Mouse (Mus musculus): ENCODE data around the gene Mthfd2l. TPM values are rescaled to one million over a fixed set of nuclear protein-coding genes. Genes with fewer than 3 reads are reported as not detected.

Gene Mthfd2l
- total and polyA plus RNA-seq, 3 experiments, result 8.7 to 9.8 (median 9.1) TPM

DNA sequence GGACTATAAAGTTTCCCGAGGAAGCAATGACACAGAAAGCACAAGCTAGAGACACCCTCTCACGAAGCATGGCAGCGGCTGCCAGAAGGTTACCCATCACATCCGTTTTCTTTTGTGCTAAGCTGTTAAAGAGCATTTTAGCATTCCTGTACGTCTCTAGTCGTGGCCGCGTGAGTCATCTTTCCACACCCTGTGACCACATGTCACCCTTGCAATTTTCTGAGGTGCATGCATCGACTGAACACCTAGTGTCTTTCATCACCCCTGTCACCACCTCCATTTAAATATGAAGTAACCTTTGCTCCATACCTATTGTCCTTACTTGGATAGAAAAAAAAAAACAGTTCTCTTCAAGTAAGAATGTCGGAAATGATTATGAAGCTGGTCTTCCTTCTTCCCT is 84.3 kb downstream of the Mthfd2l start:
- Histone ChIP-seq H3K79me2 (replicated peaks; ENCODE audit: control insufficient read depth, insufficient read depth, low read length) (no peaks in the 10 kb centered on the region), H3K4me3 (no peak overlapping the region), H3K27ac (no peak overlapping the region), H3K36me3 (ENCODE audit: control insufficient read depth, insufficient read depth, low read length) (no peaks in the 10 kb centered on the region), H3K27me3 (ENCODE audit: control insufficient read depth, insufficient read depth, low read length) (no peaks in the 10 kb centered on the region), H3K4me1 (ENCODE audit: control insufficient read depth, insufficient read depth, low read length) (no peaks in the 10 kb centered on the region), H3K9ac (ENCODE audit: low read depth, low read length) (no peak overlapping the region)
- no peak for DNase-seq
- WGBS, result 64% methylated on average over 10 of the region's 10 CpGs
- TF ChIP-seq EP300 (IDR thresholded peaks at IDR 0.05; ENCODE audit: insufficient read depth, low read depth, low read length), result no peak
- TF ChIP-seq CTCF (IDR thresholded peaks at IDR 0.05), result no peak
- no peak for TF ChIP-seq POLR2A (IDR thresholded peaks at IDR 0.05; ENCODE audit: insufficient read depth, low read depth, low read length)
- intact Hi-C loops (cut with DNase I), result no loop called here

DNA sequence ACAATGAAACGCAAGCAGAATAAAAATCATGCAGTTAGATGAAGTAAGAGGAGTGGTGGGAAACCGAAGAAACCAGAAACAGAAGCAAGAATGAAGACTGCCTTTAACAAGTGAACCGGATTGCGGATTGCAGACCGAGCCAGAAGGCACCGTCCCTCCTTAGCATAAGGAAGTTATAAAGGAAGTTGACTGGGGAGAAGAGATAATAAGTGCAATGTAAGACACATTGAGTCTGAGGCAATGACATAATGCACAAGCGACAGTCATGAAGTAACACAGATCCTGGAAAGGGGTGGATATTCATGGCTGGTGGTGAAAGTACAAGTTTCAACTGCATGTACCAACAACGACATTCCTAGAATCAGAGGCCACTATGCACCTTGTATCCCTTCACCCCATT is 92.2 kb downstream of the Mthfd2l start:
- Histone ChIP-seq H3K36me3 (ENCODE audit: control insufficient read depth, insufficient read depth, low read length) (no peaks in the 10 kb centered on the region), H3K4me1 (ENCODE audit: control insufficient read depth, insufficient read depth, low read length) (no peaks in the 10 kb centered on the region), H3K27ac (no peak overlapping the region), H3K4me3 (no peak overlapping the region), H3K9ac (ENCODE audit: low read depth, low read length) (no peak overlapping the region), H3K27me3 (ENCODE audit: control insufficient read depth, insufficient read depth, low read length) (no peaks in the 10 kb centered on the region), H3K79me2 (replicated peaks; ENCODE audit: control insufficient read depth, insufficient read depth, low read length) (no peaks in the 10 kb centered on the region)
- 45% methylated on average over 8 of the region's 8 CpGs for WGBS
- DNase-seq, result no peak
- TF ChIP-seq POLR2A (IDR thresholded peaks at IDR 0.05; ENCODE audit: insufficient read depth, low read depth, low read length) (no peak), CTCF (IDR thresholded peaks at IDR 0.05) (no peak)
- intact Hi-C loops (cut with DNase I), result no loop called here

DNA sequence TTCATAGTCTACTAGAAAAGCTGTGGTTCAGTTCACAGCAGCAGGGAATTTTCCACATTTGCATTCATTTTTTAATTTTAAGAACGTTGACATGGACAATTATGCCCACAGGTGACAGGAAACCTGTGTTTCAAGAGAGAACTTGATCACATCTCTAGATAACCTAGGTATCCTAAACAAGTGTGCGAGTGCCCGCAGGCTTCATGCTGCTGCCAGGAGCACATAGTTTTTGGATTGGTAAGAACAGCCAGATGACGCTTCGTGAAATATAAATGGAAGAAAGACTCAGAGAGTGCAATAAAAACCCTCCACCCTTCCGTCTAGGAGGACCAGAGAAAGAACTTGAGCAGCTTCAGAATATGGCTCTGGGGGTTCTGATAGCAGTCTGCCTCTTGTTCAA is 96.2 kb downstream of the Mthfd2l start, which contains the start of gene Epgn:
Epgn (plus strand) TSS at position 301 of the 400 bp plus-strand sequence.
- H3K4me3 ChIP-seq, result no peak within 1 kb of the TSS
- intact Hi-C loops (cut with DNase I), result no loop called here
- WGBS, result 83% methylated on average over 6 of the region's 6 CpGs
- no peaks in the 10 kb centered on the region for H3K27me3 ChIP-seq (ENCODE audit: control insufficient read depth, insufficient read depth, low read length)
- DNase-seq, result no peak
- H3K79me2 ChIP-seq (replicated peaks; ENCODE audit: control insufficient read depth, insufficient read depth, low read length), result no peaks in the 10 kb centered on the region
- no peak within 1 kb of the TSS for H3K9ac ChIP-seq (ENCODE audit: low read depth, low read length)
- H3K27ac ChIP-seq, result no peak within 1 kb of the TSS
- H3K36me3 ChIP-seq (ENCODE audit: control insufficient read depth, insufficient read depth, low read length), result no peaks in the 10 kb centered on the region
- TF ChIP-seq POLR2A (IDR thresholded peaks at IDR 0.05; ENCODE audit: insufficient read depth, low read depth, low read length) (no peak), CTCF (IDR thresholded peaks at IDR 0.05) (no peak), EP300 (IDR thresholded peaks at IDR 0.05; ENCODE audit: insufficient read depth, low read depth, low read length) (no peak)
- H3K4me1 ChIP-seq (ENCODE audit: control insufficient read depth, insufficient read depth, low read length), result no peaks in the 10 kb centered on the region

DNA sequence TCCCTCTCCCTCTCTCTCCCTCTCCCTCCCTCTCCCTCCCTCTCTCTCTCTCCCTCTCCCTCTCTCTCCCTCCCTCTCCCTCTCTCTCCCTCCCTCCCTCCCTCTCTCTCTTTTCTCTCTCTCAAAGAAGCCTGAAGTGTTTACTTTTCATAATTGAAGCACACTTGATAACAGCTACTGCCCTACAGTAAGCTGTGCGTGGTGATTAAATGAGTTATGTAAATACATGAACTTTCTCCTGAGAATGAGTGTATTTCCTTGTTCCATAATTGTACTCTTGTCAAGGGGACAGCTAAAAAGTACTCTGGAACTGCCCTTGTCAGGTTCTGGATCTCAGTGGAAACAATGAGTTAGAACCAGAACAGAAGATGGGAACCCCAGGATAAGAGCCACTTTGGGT is 96.9 kb downstream of the Mthfd2l start:
- Histone ChIP-seq H3K79me2 (replicated peaks; ENCODE audit: control insufficient read depth, insufficient read depth, low read length) (no peaks in the 10 kb centered on the region), H3K27ac (no peak overlapping the region), H3K27me3 (ENCODE audit: control insufficient read depth, insufficient read depth, low read length) (no peaks in the 10 kb centered on the region), H3K4me1 (ENCODE audit: control insufficient read depth, insufficient read depth, low read length) (no peaks in the 10 kb centered on the region), H3K4me3 (no peak overlapping the region), H3K36me3 (ENCODE audit: control insufficient read depth, insufficient read depth, low read length) (no peaks in the 10 kb centered on the region), H3K9ac (ENCODE audit: low read depth, low read length) (no peak overlapping the region)
- intact Hi-C loops (cut with DNase I), result no loop called here
- TF ChIP-seq EP300 (IDR thresholded peaks at IDR 0.05; ENCODE audit: insufficient read depth, low read depth, low read length) (no peak), POLR2A (IDR thresholded peaks at IDR 0.05; ENCODE audit: insufficient read depth, low read depth, low read length) (no peak), CTCF (IDR thresholded peaks at IDR 0.05) (no peak)
- WGBS, result 46% methylated on average over 1 of the region's 1 CpGs
- DNase-seq, result no peak

DNA sequence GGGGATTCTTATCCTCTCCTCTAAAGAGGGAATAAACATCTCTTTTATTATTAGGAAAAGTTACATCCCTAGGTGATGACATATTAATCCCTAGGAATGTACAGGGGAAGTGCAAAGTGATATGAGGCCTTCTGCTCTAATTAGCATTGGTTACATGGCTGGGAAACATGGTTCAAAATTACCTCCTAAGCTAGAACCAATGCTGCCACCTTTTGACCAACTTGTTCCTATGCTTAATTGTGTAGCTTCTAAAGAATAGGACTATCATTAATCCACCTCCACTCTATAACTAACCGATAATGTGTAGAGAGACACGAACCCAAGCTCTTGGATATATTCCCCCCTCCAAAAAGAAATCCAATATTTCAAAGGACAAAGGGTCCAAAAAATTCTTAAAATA is 99.7 kb downstream of the Mthfd2l start:
- TF ChIP-seq CTCF (IDR thresholded peaks at IDR 0.05) (peak; percentile 42), EP300 (IDR thresholded peaks at IDR 0.05; ENCODE audit: insufficient read depth, low read depth, low read length) (no peak), POLR2A (IDR thresholded peaks at IDR 0.05; ENCODE audit: insufficient read depth, low read depth, low read length) (no peak)
- no peaks in the 10 kb centered on the region for H3K4me1 ChIP-seq (ENCODE audit: control insufficient read depth, insufficient read depth, low read length)
- no peaks in the 10 kb centered on the region for H3K27me3 ChIP-seq (ENCODE audit: control insufficient read depth, insufficient read depth, low read length)
- intact Hi-C loops (cut with DNase I), result loop anchor here (5.0 kb wide), 1 partner anchor 78 kb away; no protein-coding TSS in a partner anchor
- H3K79me2 ChIP-seq (replicated peaks; ENCODE audit: control insufficient read depth, insufficient read depth, low read length), result no peaks in the 10 kb centered on the region
- no peak overlapping the region for H3K4me3 ChIP-seq
- H3K36me3 ChIP-seq (ENCODE audit: control insufficient read depth, insufficient read depth, low read length), result no peaks in the 10 kb centered on the region
- no peak for DNase-seq
- H3K27ac ChIP-seq, result no peak overlapping the region
- WGBS, result 73% methylated on average over 2 of the region's 2 CpGs
- H3K9ac ChIP-seq (ENCODE audit: low read depth, low read length), result no peak overlapping the region

DNA sequence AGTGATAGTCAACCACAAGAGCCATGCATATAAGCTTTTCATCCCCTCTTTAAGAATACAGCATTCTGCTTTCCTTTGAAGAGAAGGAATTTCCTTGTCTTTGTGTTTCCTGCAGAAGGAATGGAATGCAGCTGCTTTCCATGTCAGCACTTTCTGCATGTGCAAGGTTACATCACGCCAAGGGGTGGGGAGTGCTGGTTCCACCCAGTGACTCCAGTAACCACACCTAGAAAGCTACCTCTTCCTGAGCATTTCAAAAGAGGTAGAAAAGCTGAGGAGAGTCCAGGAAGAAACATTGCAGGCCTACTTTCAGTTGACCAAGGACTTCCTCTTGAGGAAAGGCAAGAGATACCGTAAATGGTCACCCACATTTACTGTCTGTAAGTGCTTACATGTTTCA is 104.4 kb downstream of the Mthfd2l start:
- TF ChIP-seq EP300 (IDR thresholded peaks at IDR 0.05; ENCODE audit: insufficient read depth, low read depth, low read length) (no peak), CTCF (IDR thresholded peaks at IDR 0.05) (no peak), POLR2A (IDR thresholded peaks at IDR 0.05; ENCODE audit: insufficient read depth, low read depth, low read length) (no peak)
- Histone ChIP-seq H3K36me3 (ENCODE audit: control insufficient read depth, insufficient read depth, low read length) (no peaks in the 10 kb centered on the region), H3K27ac (no peak overlapping the region), H3K4me3 (no peak overlapping the region), H3K27me3 (ENCODE audit: control insufficient read depth, insufficient read depth, low read length) (no peaks in the 10 kb centered on the region), H3K4me1 (ENCODE audit: control insufficient read depth, insufficient read depth, low read length) (no peaks in the 10 kb centered on the region), H3K79me2 (replicated peaks; ENCODE audit: control insufficient read depth, insufficient read depth, low read length) (no peaks in the 10 kb centered on the region), H3K9ac (ENCODE audit: low read depth, low read length) (no peak overlapping the region)
- DNase-seq, result no peak
- intact Hi-C loops (cut with DNase I), result no loop called here
- 52% methylated on average over 2 of the region's 2 CpGs for WGBS

All from heart, adult 2 months (tissue).